Mouse (Mus musculus): ENCODE data around the gene Dmrtc2. TPM values are rescaled to one million over a fixed set of nuclear protein-coding genes. Genes with fewer than 3 reads are reported as not detected.
"Not testable (repeated sequence)": the region's sequence is repeated elsewhere in the genome, so short reads cannot be mapped to it uniquely, and the experiment has no call there.

Dmrtc2 gene
- polyA plus RNA-seq, 1 experiment from 2014 or later = not detected

DNA sequence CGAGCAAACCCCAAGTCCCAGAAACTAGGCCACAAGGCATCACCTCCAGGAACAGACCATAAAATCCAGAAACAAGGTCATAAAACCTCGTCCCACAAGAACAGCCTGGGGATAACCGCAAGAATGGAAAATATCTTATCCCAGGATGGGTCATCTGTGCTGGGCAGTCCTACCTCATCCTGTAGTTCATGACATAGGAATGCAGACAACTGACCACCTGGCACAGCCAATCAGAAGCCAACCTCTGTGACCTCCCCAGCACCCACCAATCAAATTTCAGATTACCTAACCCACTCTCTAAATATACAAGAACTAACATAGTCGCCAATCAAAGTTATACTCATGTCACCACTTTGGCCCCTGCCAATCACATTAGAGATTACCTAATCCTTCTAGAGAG lies 28.8 kb upstream of the Dmrtc2 start:
- no peak overlapping the region for H3K9ac ChIP-seq (ENCODE audit: low read depth, low read length)
- no peaks in the 10 kb centered on the region for H3K9me3 ChIP-seq (ENCODE audit: control insufficient read depth)
- H3K36me3 ChIP-seq (ENCODE audit: control insufficient read depth, insufficient read depth) = no peaks in the 10 kb centered on the region
- no peaks in the 10 kb centered on the region for H3K27me3 ChIP-seq (replicated peaks; ENCODE audit: control insufficient read depth, insufficient read depth, low read length)
- no peaks in the 10 kb centered on the region for H3K4me1 ChIP-seq (replicated peaks; ENCODE audit: control insufficient read depth, insufficient read depth, low read length)
- no peak overlapping the region for H3K27ac ChIP-seq (ENCODE audit: low read depth, low read length)
- no peak overlapping the region for H3K4me2 ChIP-seq (replicated peaks; ENCODE audit: low read depth)
- ATAC-seq = no peak
- no peak overlapping the region for H3K4me3 ChIP-seq (ENCODE audit: low read depth, low read length)
- no peak for TF ChIP-seq CTCF (IDR thresholded peaks at IDR 0.05; ENCODE audit: low read depth)
- WGBS = 64% methylated on average over 4 of the region's 4 CpGs

DNA sequence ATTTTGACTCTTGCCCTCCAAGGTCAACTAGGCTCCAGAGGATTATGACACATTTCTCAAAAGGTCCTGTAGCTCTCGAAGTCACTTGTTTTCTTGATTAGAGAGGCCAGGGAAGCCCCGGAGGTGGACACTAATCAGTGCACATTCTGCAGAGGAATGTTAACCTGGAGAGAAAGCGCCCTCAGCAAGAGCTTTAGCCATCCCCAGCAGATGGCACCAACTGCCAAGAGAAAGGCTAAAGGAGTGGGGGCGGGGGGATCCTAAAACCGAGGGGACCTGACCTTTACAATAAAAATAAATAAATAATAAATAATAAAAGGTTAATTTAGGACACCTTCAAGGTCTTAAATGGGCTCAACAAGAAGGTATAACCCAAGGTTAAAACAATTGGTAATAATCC lies 25.7 kb upstream of the Dmrtc2 start:
- H3K9me3 ChIP-seq (ENCODE audit: control insufficient read depth) = no peaks in the 10 kb centered on the region
- no peak for ATAC-seq
- no peak overlapping the region for H3K4me3 ChIP-seq (ENCODE audit: low read depth, low read length)
- no peak overlapping the region for H3K4me2 ChIP-seq (replicated peaks; ENCODE audit: low read depth)
- H3K9ac ChIP-seq (ENCODE audit: low read depth, low read length) = no peak overlapping the region
- 40% methylated on average over 5 of the region's 5 CpGs for WGBS
- H3K27me3 ChIP-seq (replicated peaks; ENCODE audit: control insufficient read depth, insufficient read depth, low read length) = no peaks in the 10 kb centered on the region
- H3K4me1 ChIP-seq (replicated peaks; ENCODE audit: control insufficient read depth, insufficient read depth, low read length) = no peaks in the 10 kb centered on the region
- no peaks in the 10 kb centered on the region for H3K36me3 ChIP-seq (ENCODE audit: control insufficient read depth, insufficient read depth)
- no peak for TF ChIP-seq CTCF (IDR thresholded peaks at IDR 0.05; ENCODE audit: low read depth)
- no peak overlapping the region for H3K27ac ChIP-seq (ENCODE audit: low read depth, low read length)

DNA sequence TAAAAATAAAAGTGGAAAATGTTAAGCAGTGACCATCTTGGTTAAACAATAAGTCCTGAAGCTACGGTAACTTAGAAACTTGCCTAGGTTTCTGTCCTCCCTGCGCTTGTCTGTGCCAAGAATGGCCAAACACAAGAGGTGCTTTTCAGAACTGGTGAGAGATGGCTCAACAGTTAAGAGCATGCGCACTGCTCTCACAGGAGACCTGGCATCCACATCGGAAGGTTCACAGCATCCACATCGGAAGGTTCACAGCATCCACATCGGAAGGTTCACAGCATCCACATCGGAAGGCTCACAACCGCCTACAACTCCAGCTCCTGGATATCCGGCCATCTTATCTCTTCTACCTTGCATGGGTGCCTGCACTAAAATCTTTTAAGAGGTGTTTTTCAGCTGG lies 24.7 kb upstream of the Dmrtc2 start:
- no peaks in the 10 kb centered on the region for H3K36me3 ChIP-seq (ENCODE audit: control insufficient read depth, insufficient read depth)
- no peak overlapping the region for H3K4me2 ChIP-seq (replicated peaks; ENCODE audit: low read depth)
- no peak overlapping the region for H3K4me3 ChIP-seq (ENCODE audit: low read depth, low read length)
- H3K27me3 ChIP-seq (replicated peaks; ENCODE audit: control insufficient read depth, insufficient read depth, low read length) = no peaks in the 10 kb centered on the region
- H3K9me3 ChIP-seq (ENCODE audit: control insufficient read depth) = no peaks in the 10 kb centered on the region
- no peak for TF ChIP-seq CTCF (IDR thresholded peaks at IDR 0.05; ENCODE audit: low read depth)
- H3K27ac ChIP-seq (ENCODE audit: low read depth, low read length) = no peak overlapping the region
- H3K9ac ChIP-seq (ENCODE audit: low read depth, low read length) = no peak overlapping the region
- no peak for ATAC-seq
- H3K4me1 ChIP-seq (replicated peaks; ENCODE audit: control insufficient read depth, insufficient read depth, low read length) = no peaks in the 10 kb centered on the region
- 83% methylated on average over 9 of the region's 9 CpGs for WGBS

DNA sequence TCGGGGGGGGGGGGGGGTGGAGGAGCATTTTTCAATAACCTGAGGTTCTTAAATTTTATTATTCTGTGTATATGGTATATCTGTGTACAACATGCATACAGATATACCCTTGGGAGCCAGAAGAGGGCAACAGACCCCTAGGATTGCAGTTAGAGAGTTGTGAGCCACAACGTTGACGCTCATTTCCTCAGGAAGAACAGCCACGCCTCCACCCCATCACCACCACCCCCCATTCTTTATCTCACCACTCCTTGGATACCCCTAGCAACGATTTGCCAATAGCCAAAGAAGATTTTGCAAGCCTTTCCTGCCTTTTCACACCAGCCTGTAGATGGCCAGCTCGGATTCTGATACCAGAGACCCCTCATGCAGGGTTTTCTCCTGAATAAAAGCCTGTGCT lies 24.1 kb upstream of the Dmrtc2 start:
- Histone ChIP-seq H3K27me3 (replicated peaks; ENCODE audit: control insufficient read depth, insufficient read depth, low read length) (no peaks in the 10 kb centered on the region), H3K36me3 (ENCODE audit: control insufficient read depth, insufficient read depth) (no peaks in the 10 kb centered on the region), H3K4me2 (replicated peaks; ENCODE audit: low read depth) (no peak overlapping the region), H3K9me3 (ENCODE audit: control insufficient read depth) (no peaks in the 10 kb centered on the region), H3K4me3 (ENCODE audit: low read depth, low read length) (no peak overlapping the region), H3K27ac (ENCODE audit: low read depth, low read length) (no peak overlapping the region), H3K4me1 (replicated peaks; ENCODE audit: control insufficient read depth, insufficient read depth, low read length) (no peaks in the 10 kb centered on the region), H3K9ac (ENCODE audit: low read depth, low read length) (no peak overlapping the region)
- WGBS = 4% methylated on average over 6 of the region's 6 CpGs
- ATAC-seq = no peak
- peak; percentile 34 for TF ChIP-seq CTCF (IDR thresholded peaks at IDR 0.05; ENCODE audit: low read depth)

DNA sequence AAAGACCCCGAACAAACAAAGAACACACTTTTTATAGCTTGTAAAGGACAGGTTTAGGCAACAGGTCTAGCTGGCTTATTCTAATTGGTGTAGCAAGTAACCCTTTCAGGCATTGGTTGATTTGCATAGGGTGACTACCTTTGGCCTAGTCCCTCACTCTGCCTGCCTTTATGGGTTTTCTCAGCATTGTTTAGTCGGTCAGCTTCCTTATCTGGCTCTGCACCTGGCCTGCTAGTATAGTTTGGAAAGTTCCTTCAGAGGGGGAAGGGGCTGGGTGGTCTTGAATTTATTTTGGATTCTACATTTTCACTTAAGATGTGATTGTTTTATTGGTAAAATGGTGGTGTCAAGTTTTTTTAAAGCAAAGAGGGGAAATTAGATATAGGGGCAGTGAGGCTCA lies 23.3 kb upstream of the Dmrtc2 start:
- H3K9me3 ChIP-seq (ENCODE audit: control insufficient read depth); H3K27me3 ChIP-seq (replicated peaks; ENCODE audit: control insufficient read depth, insufficient read depth, low read length); H3K4me2 ChIP-seq (replicated peaks; ENCODE audit: low read depth); H3K4me3 ChIP-seq (ENCODE audit: low read depth, low read length); H3K9ac ChIP-seq (ENCODE audit: low read depth, low read length); H3K27ac ChIP-seq (ENCODE audit: low read depth, low read length); ATAC-seq; H3K36me3 ChIP-seq (ENCODE audit: control insufficient read depth, insufficient read depth); H3K4me1 ChIP-seq (replicated peaks; ENCODE audit: control insufficient read depth, insufficient read depth, low read length): not testable (repeated sequence)
- WGBS = 9% methylated on average over 2 of the region's 2 CpGs

DNA sequence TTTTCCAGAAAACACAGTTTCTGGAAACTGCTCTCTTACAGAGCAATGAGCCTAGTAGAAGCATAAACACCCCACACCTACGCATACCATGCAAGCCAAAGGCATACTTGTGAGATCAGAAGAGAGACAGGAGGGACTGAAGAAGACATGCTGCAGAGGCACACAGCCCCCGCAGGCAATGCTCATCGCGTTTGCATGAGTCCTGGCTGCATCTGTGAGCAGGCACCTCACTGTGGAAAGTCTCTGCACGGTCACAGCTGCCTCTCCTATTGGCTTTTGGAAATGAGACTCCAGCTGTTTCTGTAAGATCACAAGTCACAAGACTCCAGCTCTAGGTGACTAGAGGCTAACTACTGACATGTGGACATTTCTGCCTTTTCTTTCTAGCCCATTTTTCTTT lies 19.7 kb upstream of the Dmrtc2 start:
- WGBS = 18% methylated on average over 5 of the region's 5 CpGs

DNA sequence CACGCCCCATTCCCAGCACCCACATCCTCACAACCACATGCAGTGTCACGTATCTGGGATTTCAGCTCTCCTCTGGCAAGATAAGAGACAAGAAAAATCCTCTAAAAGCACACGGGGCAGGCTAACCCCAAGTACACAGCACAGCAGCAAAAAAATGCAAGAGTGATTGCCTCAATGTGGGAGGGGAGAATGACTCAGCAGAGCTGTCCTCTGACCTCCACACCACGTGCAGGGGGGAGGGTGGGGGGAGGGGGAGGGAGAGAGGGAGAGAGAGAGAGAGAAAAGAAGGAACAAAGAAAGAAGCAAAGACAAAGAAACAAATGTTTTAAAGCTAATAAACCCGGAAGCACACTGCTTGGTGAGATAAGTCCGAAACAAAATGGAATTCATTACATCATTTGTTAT lies 19.0 kb upstream of the Dmrtc2 start:
- Histone ChIP-seq H3K27ac (ENCODE audit: low read depth, low read length) (no peak overlapping the region), H3K9ac (ENCODE audit: low read depth, low read length) (no peak overlapping the region), H3K9me3 (ENCODE audit: control insufficient read depth) (no peaks in the 10 kb centered on the region), H3K27me3 (replicated peaks; ENCODE audit: control insufficient read depth, insufficient read depth, low read length) (no peaks in the 10 kb centered on the region), H3K4me3 (ENCODE audit: low read depth, low read length) (no peak overlapping the region), H3K36me3 (ENCODE audit: control insufficient read depth, insufficient read depth) (no peaks in the 10 kb centered on the region), H3K4me1 (replicated peaks; ENCODE audit: control insufficient read depth, insufficient read depth, low read length) (no peaks in the 10 kb centered on the region), H3K4me2 (replicated peaks; ENCODE audit: low read depth) (no peak overlapping the region)
- peak; percentile 64; the same call in 1 of the 2 replicates for ATAC-seq
- no peak for TF ChIP-seq CTCF (IDR thresholded peaks at IDR 0.05; ENCODE audit: low read depth)
- 17% methylated on average over 6 of the region's 6 CpGs for WGBS

More for the DNA sequence above, 19.7 kb upstream of the Dmrtc2 start:
- no peak overlapping the region for H3K9ac ChIP-seq (ENCODE audit: low read depth, low read length)
- H3K27ac ChIP-seq (ENCODE audit: low read depth, low read length) = no peak overlapping the region
- no peaks in the 10 kb centered on the region for H3K4me1 ChIP-seq (replicated peaks; ENCODE audit: control insufficient read depth, insufficient read depth, low read length)
- no peak for TF ChIP-seq CTCF (IDR thresholded peaks at IDR 0.05; ENCODE audit: low read depth)
- no peak overlapping the region for H3K4me3 ChIP-seq (ENCODE audit: low read depth, low read length)
- no peak overlapping the region for H3K4me2 ChIP-seq (replicated peaks; ENCODE audit: low read depth)
- no peaks in the 10 kb centered on the region for H3K36me3 ChIP-seq (ENCODE audit: control insufficient read depth, insufficient read depth)
- no peak for ATAC-seq
- H3K9me3 ChIP-seq (ENCODE audit: control insufficient read depth) = no peaks in the 10 kb centered on the region
- H3K27me3 ChIP-seq (replicated peaks; ENCODE audit: control insufficient read depth, insufficient read depth, low read length) = no peaks in the 10 kb centered on the region

All from intestine, postnatal 0 days (tissue).